Mouse (Mus musculus): ENCODE data around the gene Ahnak.

DNA sequence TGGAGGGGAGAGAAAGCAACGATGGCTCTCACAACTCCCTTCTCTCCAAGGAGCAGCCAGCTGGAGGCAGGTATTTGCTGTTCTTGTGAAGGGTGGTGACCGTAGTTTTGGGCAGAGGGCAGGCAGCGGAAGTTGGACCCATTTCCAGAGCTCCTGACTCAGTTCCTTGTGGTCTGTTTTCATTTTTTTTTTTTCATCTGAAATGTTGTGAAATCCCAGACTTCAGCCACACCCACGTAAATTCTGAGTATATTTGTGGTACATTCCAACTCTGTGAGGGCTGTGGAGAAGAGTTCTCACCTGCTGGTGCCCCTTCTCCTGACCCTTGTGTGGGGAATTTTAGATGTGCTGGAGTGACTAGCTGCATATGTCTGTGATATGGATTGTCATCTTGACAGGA, 71.0 kb downstream of the Ahnak start:
- TF ChIP-seq USF1 (IDR thresholded peaks at IDR 0.05; ENCODE audit: low read depth) (no peak), CTCF (IDR thresholded peaks at IDR 0.05; ENCODE audit: control insufficient read depth, insufficient read depth, insufficient read length) (no peak), MYOG (IDR thresholded peaks at IDR 0.05; ENCODE audit: control insufficient read depth, extremely low read depth, insufficient read length) (no peak)

Data from C2C12 (cell line).